Mouse (Mus musculus) bone marrow, adult 2 months (tissue): Measurements from ENCODE around the gene Oser1.

ENCODE experiments used
- CTCF ChIP-seq: fragments of 200-500 bp; IDR thresholded peaks from 2 replicates; pipeline ENCODE4 v1.5.1; 2011; ENCODE audit warnings: low read length, control low read depth; ENCODE audit not compliant: control insufficient read depth, insufficient read depth
- POLR2A ChIP-seq: fragments of 200-500 bp; IDR thresholded peaks from 2 replicates; pipeline ENCODE4 v1.6.1; 2011; ENCODE audit warnings: low read depth, mild to moderate bottlenecking, control low read depth, low read length, borderline replicate concordance; ENCODE audit not compliant: control insufficient read depth

- TF ChIP-seq POLR2A (no peak), CTCF (no peak)
These were observed 51.9 kb downstream of the Oser1 start for GRCm38 (mm10) chr2:163372627-163373026.
